Mouse (Mus musculus) brain, embryonic 14.5 days (tissue): ENCODE results near the gene Slc9b1.

Experiments used
- CTCF ChIP-seq: fragments of 200-500 bp; IDR thresholded peaks from 2 replicates; pipeline ENCODE4 v1.5.1; 2012; ENCODE audit warnings: inconsistent platforms, mild to moderate bottlenecking, moderate library complexity, borderline replicate concordance; ENCODE audit not compliant: insufficient read depth, insufficient read length; ENCODE audit errors: extremely low read depth
- POLR2A ChIP-seq: fragments of 200-500 bp; IDR thresholded peaks from 2 replicates; pipeline ENCODE4 v1.6.1; 2012; ENCODE audit warnings: mild to moderate bottlenecking, inconsistent platforms, borderline replicate concordance; ENCODE audit not compliant: poor library complexity, insufficient read depth, insufficient read length, severe bottlenecking; ENCODE audit errors: extremely low read depth

GRCm38 (mm10) chr3:135333763-135334162 lies 14.1 kb upstream of the Slc9b1 start:
- no peak for TF ChIP-seq CTCF
- TF ChIP-seq POLR2A = no peak
